Mouse (Mus musculus) embryonic facial prominence, embryonic 10.5 days (tissue): Measurements from ENCODE around the gene Gng5. TPM values are rescaled to one million over a fixed set of nuclear protein-coding genes. Genes with fewer than 3 reads are reported as not detected.

Source experiments
- DNase-seq: peaks from one replicate; pipeline ENCODE4 v3.0.0-alpha.2; 2017; ENCODE audit warnings: low spot score
- H3K27ac ChIP-seq: fragments of 300-500 bp; sonication (generic); replicated peaks from 2 replicates; pipeline ENCODE4 v1.5.1; 2016; ENCODE audit warnings: mild to moderate bottlenecking
- H3K27me3 ChIP-seq: fragments of 300-500 bp; sonication (generic); replicated peaks from 2 replicates; pipeline ENCODE4 v1.6.1; 2016; ENCODE audit warnings: low read depth, mild to moderate bottlenecking; ENCODE audit not compliant: poor library complexity, severe bottlenecking
- H3K36me3 ChIP-seq: fragments of 300-500 bp; sonication (generic); replicated peaks from 2 replicates; pipeline ENCODE4 v1.6.1; 2016; ENCODE audit warnings: mild to moderate bottlenecking, moderate library complexity
- H3K4me1 ChIP-seq: fragments of 300-500 bp; sonication (generic); 2 replicates; pipeline ENCODE4 v1.6.1; 2016
- H3K4me3 ChIP-seq: fragments of 300-500 bp; sonication (generic); 2 replicates; pipeline ENCODE4 v1.5.1; 2016; ENCODE audit warnings: mild to moderate bottlenecking, moderate library complexity
- H3K9me3 ChIP-seq: fragments of 300-500 bp; sonication (generic); 2 replicates; pipeline ENCODE4 v1.6.1; 2016; ENCODE audit warnings: mild to moderate bottlenecking
- WGBS: fragments of 180-500 bp; shearing (Covaris S2); methylation state at CpG from one replicate; pipeline ENCODE4 v1.1.7; 2016; 5-methylcytosine and 5-hydroxymethylcytosine counted together
- polyA plus RNA-seq: library from polyadenylated mRNA; unstranded; fragments of >200 nt; fragmentation: Nextera tagmentation; extraction: Ambion mirVana; gene quantifications from 2 replicates; pipeline ENCODE4 v1.2.1, GENCODE M21; 2016

Gene Gng5
- 1,248 and 1,288 TPM in 2 replicates for polyA plus RNA-seq

DNA sequence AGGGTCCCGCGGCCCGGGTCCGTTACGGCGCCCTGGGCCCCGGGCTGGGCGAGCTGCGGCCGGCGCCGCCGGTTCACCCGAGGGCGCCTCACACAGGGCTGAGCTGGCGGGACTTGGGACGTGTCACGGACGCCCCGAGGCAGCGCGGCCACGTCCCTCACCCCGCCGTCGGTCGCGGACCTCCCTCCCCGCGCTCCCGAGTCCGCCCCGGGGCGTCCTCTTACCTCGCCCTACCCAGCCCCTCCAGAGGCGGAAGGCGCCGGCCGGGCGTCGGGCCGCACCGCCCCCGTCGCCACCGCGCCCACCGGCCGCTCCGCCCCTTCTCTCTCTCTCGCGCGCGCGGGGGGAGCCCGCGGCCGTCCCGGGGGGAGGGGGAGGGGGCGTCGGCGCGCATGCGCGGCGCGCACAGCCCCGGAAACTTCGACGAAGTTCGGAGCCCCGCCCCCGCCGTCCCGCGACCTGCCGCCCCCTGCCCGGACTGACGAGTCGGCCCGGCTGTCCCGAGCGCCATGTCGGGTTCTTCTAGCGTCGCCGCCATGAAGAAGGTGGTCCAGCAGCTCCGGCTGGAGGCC, at the start of gene Gng5, which contains the start of gene Spata1:
TSS of gene Gng5 (plus strand) at position 377 of the 572 bp plus-strand sequence.
TSS of gene Spata1 (minus strand) at position 323 of the 572 bp plus-strand sequence.
- peak within 1 kb of the TSS; percentile 98 for H3K27ac ChIP-seq
- peaks cover 23% of the 10 kb centered on the region for H3K36me3 ChIP-seq
- DNase-seq = peak; percentile 95
- under 1% methylated on average over 69 of the region's 88 CpGs for WGBS
- no peaks in the 10 kb centered on the region for H3K27me3 ChIP-seq
- H3K4me1 ChIP-seq = peaks cover 20% of the 10 kb centered on the region
- H3K4me3 ChIP-seq = peak within 1 kb of the TSS; percentile 90
- no peaks in the 10 kb centered on the region for H3K9me3 ChIP-seq

DNA sequence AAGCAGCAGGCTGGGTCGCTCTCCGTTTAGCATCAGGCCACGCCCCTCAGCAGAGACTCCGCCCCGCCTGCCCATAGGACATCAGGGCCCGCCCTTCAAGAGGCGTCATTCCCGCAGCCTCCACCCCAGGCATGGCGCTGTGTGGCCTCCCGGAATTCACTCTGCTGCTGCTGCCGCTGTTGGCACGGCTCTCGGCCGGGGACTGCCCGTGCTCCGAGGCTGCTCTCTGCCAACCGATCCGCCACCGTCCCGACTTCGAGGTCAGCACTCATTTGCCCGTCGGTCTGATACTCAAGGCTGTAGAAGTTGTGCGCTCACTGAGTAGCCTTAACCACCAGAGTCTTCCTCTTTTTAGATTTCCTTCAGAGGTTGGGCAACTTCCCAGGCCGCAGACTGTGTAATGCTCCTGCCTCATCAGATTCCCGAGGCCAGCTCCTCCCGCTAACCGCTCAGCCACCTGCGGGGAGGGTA, 49.2 kb upstream of the Gng5 start:
- peak; percentile 95 for DNase-seq
- Histone ChIP-seq H3K36me3 (peaks cover 7% of the 10 kb centered on the region), H3K27ac (peak overlapping the region; percentile 91), H3K4me1 (peaks cover 17% of the 10 kb centered on the region), H3K27me3 (no peaks in the 10 kb centered on the region), H3K4me3 (peak overlapping the region; percentile 68), H3K9me3 (no peaks in the 10 kb centered on the region)
- WGBS = under 1% methylated on average over 29 of the region's 29 CpGs

DNA sequence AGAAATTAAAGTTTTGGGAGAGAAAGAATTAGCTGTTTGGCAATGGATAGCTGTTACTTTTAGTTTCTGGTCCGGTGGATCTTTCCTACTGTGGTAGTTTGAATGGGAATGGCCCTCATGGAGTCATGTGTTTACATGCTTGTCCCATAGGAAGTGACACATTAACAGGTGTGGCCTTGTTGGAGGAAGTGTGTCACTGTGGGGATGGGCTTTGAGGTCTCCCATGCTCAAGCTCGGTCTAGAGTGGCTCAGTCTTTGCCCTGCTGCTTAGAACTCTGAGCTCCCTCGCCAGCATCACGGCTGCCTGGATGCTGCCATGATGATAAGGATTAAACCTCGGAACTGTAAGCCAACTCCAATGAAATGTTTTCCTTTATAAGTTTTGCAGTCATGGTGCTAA, 48.2 kb upstream of the Gng5 start:
- 89% methylated on average over 5 of the region's 5 CpGs for WGBS

DNA sequence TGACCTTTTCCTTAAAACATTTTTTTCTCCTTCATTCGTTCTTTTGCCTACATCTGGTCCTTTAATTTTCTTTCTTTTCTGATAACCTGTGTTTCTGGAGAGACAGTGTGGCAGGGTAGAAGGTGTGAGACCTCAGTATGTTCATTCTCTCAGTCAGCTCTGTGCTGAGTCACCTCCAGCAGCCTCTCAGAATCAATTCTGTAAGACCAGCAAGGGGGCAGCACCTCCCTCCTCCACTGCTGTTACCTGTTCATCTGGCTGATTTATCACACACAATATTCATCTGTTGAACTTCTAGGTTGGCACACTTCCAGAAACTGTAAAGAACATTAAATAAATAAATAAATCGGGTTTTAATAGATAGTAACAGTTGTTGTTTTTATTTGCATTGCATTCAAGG, 36.7 kb upstream of the Gng5 start:
- Histone ChIP-seq H3K27ac (no peak overlapping the region), H3K27me3 (no peaks in the 10 kb centered on the region), H3K4me1 (no peaks in the 10 kb centered on the region), H3K4me3 (no peak overlapping the region), H3K36me3 (no peaks in the 10 kb centered on the region), H3K9me3 (no peaks in the 10 kb centered on the region)
- WGBS = 61% methylated on average over 2 of the region's 2 CpGs
- no peak for DNase-seq

More for the DNA sequence above, 48.2 kb upstream of the Gng5 start:
- Histone ChIP-seq H3K4me3 (no peak overlapping the region), H3K36me3 (no peaks in the 10 kb centered on the region), H3K27me3 (no peaks in the 10 kb centered on the region), H3K9me3 (no peaks in the 10 kb centered on the region), H3K27ac (no peak overlapping the region), H3K4me1 (peaks cover 17% of the 10 kb centered on the region)
- DNase-seq = no peak

DNA sequence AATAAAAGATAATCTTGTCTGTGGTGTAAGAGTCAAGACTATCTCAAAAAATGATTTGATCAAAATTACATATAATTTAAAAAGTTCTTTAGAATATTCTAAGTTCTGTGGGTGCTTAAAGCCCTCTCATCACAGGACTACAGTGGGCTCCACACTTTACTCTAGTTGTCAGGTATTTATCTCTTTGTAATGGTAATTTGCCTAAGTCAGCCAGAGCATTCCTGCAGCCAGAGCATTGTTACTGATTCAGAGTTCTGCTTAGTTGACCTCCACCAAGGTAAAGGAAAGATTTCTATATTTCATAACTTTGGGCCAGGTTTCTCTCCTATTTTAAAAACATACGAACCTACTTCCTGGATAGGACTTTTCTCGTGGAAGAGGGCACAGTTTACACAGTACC, 30.4 kb upstream of the Gng5 start:
- no peak for DNase-seq
- H3K36me3 ChIP-seq = no peaks in the 10 kb centered on the region
- no peaks in the 10 kb centered on the region for H3K4me1 ChIP-seq
- no peaks in the 10 kb centered on the region for H3K9me3 ChIP-seq
- 87% methylated on average over 2 of the region's 2 CpGs for WGBS
- no peak overlapping the region for H3K27ac ChIP-seq
- no peak overlapping the region for H3K4me3 ChIP-seq
- no peaks in the 10 kb centered on the region for H3K27me3 ChIP-seq

DNA sequence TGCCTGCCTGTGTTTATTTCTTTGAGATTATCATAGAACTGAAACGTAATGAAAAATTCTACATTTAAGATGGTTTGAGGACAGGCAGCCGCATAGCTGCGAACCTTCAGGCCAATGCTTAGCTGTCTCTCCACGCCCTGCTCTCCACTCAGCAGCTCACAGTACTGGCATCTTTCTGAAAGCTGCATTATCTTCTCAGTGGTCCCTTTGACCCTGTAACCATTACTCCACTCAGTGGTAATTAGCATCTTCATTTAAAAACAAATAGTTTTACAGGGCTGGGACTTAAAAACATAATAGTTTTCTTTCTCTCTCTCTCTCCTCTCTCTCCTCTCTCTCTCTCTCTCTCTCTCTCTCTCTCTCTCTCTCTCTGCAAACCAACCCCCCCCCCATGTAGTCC, 26.9 kb upstream of the Gng5 start:
- 68% methylated on average over 4 of the region's 4 CpGs for WGBS

DNA sequence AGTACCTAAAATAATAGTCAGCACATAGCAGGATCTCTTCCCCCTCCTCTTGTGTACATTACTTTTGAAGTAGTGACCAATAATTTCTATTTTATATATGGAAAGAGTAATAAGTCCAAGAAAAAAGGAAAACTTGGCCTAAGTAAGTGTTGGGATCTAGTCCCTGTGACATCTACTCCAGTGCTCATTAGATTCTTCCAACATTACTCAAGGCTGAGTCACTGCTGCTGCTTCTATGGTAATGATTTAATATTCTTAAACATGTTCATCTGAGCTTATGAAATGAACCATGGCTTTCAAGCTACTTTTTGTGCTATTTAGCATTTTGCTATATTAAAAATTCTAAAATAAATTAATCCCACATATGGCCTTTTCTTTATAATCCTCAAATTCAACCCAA, 25.9 kb upstream of the Gng5 start:
- H3K36me3 ChIP-seq = no peaks in the 10 kb centered on the region
- H3K4me3 ChIP-seq = no peak overlapping the region
- no peaks in the 10 kb centered on the region for H3K4me1 ChIP-seq
- H3K27ac ChIP-seq = no peak overlapping the region
- no peaks in the 10 kb centered on the region for H3K27me3 ChIP-seq
- H3K9me3 ChIP-seq = no peaks in the 10 kb centered on the region
- no peak for DNase-seq

More for the DNA sequence above, 26.9 kb upstream of the Gng5 start:
- H3K27me3 ChIP-seq = no peaks in the 10 kb centered on the region
- H3K9me3 ChIP-seq = no peaks in the 10 kb centered on the region
- H3K4me3 ChIP-seq = no peak overlapping the region
- H3K36me3 ChIP-seq = no peaks in the 10 kb centered on the region
- no peak overlapping the region for H3K27ac ChIP-seq
- no peak for DNase-seq
- no peaks in the 10 kb centered on the region for H3K4me1 ChIP-seq

DNA sequence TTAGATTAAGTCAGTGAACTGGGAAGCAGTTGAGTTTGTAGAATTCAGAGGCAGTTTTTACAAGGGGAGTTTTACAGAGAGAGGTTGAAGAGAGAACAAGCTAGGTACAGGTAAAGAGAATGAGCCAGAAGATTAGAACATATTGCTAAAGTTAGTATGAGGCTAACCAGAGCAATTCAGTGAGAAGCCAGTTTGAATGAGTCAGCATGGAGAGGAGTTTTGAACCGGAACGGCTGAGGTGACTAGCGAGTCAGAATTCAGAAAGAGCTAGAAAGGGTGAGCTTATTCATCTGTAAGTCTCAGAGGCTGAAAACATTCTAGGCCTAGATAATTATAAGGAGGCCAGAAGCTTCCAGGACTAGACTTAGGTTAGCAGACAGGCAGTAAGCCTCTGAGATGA, 25.2 kb upstream of the Gng5 start:
- Histone ChIP-seq H3K27ac (no peak overlapping the region), H3K9me3 (no peaks in the 10 kb centered on the region), H3K4me1 (no peaks in the 10 kb centered on the region), H3K4me3 (no peak overlapping the region), H3K36me3 (no peaks in the 10 kb centered on the region), H3K27me3 (no peaks in the 10 kb centered on the region)
- DNase-seq = no peak
- WGBS = 93% methylated on average over 3 of the region's 3 CpGs

DNA sequence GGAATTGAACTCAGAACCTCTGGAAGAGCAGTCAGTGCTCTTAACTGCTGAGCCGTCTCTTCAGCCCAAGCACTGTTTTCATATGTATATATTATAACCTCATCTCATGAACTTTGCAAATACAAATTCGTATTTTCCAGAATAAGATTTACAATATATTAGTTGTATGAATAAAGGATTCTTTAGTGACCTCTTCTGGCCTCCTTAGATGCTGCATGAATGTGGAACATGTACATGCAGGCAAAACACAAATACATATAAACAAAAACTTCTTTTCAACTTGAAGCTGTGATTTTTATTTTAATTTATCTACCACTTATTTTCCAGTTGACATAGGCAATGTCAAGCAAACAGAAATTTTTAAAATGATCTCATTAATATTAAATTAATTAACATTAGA, 17.6 kb upstream of the Gng5 start:
- WGBS = 78% methylated on average over 2 of the region's 2 CpGs
- H3K27me3 ChIP-seq = no peaks in the 10 kb centered on the region
- no peaks in the 10 kb centered on the region for H3K36me3 ChIP-seq
- H3K9me3 ChIP-seq = no peaks in the 10 kb centered on the region
- no peak for DNase-seq
- no peak overlapping the region for H3K4me3 ChIP-seq
- no peaks in the 10 kb centered on the region for H3K4me1 ChIP-seq
- no peak overlapping the region for H3K27ac ChIP-seq

DNA sequence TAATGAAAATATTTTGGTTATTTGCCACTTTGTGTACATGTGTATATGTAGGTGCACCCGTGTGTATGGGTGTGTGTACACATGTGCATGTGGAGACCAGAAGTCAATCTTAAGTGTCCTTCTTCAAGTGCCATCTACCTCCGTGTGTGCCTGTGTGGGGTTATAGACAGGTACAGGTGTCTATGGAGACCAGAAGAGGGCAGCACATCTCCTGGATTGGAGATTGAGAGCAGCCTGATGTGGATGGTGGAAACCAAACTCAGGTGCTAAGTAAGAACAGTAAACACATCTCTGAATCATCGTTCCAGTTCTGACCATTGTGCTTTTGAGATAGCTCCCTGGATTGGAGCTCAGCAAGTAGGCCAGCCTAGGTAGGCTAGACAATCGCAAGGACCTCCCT, 13.1 kb upstream of the Gng5 start:
- H3K4me3 ChIP-seq = no peak overlapping the region
- 78% methylated on average over 4 of the region's 4 CpGs for WGBS
- no peaks in the 10 kb centered on the region for H3K9me3 ChIP-seq
- no peaks in the 10 kb centered on the region for H3K4me1 ChIP-seq
- no peak for DNase-seq
- H3K36me3 ChIP-seq = no peaks in the 10 kb centered on the region
- H3K27me3 ChIP-seq = no peaks in the 10 kb centered on the region
- H3K27ac ChIP-seq = no peak overlapping the region

DNA sequence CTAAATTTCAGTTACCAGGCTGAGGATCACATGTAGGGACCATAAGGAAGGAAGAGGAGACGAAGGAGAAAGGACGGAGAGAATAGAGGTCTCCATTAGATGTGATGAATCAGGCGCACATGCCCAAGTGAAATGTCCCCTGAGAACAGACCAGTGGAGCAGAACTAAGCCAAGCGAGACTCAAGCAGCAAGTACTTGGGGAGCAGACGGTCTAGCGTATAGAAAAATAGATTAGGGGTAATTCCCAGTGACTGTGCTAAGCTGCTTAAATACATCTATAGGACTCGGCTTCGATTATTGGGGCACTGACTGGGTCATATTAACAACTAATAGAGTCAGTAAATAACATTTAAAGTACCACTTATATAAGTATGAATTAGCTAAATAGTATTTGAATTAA, 4.7 kb upstream of the Gng5 start:
- no peaks in the 10 kb centered on the region for H3K27me3 ChIP-seq
- 70% methylated on average over 8 of the region's 8 CpGs for WGBS
- peaks cover 3% of the 10 kb centered on the region; the same call in 1 of the 2 replicates for H3K4me1 ChIP-seq
- H3K4me3 ChIP-seq = no peak overlapping the region
- DNase-seq = no peak
- H3K9me3 ChIP-seq = no peaks in the 10 kb centered on the region
- H3K36me3 ChIP-seq = no peaks in the 10 kb centered on the region
- no peak overlapping the region for H3K27ac ChIP-seq

DNA sequence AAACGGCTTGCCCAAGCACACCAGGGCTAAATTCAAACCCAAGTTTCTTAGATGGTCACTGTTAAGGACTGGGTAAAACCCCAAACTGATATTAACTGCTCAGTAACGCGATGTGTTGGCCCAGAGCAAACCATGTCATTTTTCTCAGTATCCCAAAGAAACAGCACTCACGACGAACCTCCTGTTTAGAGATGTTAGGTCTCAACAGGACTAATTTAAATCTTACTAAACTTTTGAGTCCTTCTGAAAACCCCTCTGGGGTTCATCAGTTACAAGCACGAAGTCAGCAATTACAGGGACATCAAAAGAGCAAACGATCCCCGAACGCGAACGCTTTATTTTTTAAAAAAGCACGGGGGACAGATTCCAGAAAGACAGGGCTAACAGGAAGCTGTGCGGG, 618 bp upstream of the Gng5 start:
- H3K27me3 ChIP-seq = no peaks in the 10 kb centered on the region
- H3K27ac ChIP-seq = peak overlapping the region; percentile 98
- 4% methylated on average over 13 of the region's 13 CpGs for WGBS
- DNase-seq = no peak
- no peaks in the 10 kb centered on the region for H3K9me3 ChIP-seq
- peaks cover 18% of the 10 kb centered on the region for H3K36me3 ChIP-seq
- H3K4me1 ChIP-seq = peaks cover 20% of the 10 kb centered on the region
- peak overlapping the region; percentile 90 for H3K4me3 ChIP-seq

DNA sequence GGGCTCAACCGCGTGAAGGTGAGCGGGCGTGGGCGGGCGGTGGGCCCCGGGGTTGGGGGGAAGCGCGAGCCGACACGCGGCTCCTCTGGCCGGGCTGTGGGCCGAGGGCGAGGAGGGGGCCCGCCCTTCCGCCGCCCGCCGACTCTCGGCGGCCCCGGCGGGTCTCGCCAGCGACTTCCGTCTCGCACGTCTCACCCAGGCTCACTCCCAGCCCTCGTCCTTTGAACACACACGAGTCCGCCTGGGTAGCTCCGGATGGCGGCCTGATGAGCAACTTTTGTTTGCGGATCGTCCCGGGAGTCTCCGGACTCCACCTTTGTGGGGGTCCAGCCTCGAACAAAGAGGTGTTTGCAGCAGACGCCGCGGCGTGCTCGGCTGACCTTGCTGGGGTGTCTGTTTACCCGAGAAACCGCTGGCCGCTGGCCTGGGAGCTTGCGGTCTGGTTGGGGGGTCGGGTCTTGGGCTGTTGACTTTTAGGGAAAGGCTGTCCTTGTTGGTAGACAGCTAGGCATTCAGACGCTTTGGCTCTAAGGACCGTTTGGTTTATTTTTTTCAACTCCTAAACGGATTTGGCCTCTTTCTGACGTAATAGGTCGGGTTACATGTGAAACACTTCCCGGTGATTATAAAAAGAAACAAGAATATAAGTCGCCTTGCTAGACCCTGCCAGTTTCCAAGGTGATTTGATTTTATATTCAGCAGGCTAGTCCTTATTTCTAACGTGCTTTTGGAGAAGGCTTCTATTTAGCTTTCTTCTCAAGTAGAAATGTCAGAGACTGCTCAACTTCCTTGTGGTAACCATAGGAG, 599 bp downstream of the Gng5 start:
- H3K9me3 ChIP-seq = no peaks in the 10 kb centered on the region
- peak overlapping the region; percentile 98 for H3K27ac ChIP-seq
- WGBS = under 1% methylated on average over 57 of the region's 57 CpGs
- H3K4me3 ChIP-seq = peak overlapping the region; percentile 90
- peaks cover 20% of the 10 kb centered on the region for H3K4me1 ChIP-seq
- peak; percentile 82 for DNase-seq
- peaks cover 30% of the 10 kb centered on the region for H3K36me3 ChIP-seq
- no peaks in the 10 kb centered on the region for H3K27me3 ChIP-seq
